Mouse (Mus musculus): Measurements from ENCODE around the gene Mmrn1. TPM values are rescaled to one million over a fixed set of nuclear protein-coding genes. Genes with fewer than 3 reads are reported as not detected.
"Not testable (repeated sequence)": the region's sequence is repeated elsewhere in the genome, so short reads cannot be mapped to it uniquely, and the experiment has no call there.

Mmrn1 gene
- 1 to 10 TPM; 4.0 to 4.7 TPM for total RNA-seq (2021)
- long read RNA-seq, experiment 1, full-length matches to known transcripts: 2 of 2 reads
- long read RNA-seq, experiment 1, partial matches to known transcripts: 0 of 2 reads
- long read RNA-seq, experiment 1, other reads (novel, unspliced or antisense): 0 of 2 reads
- long read RNA-seq, experiment 2, full-length matches to known transcripts: 4 of 4 reads
- long read RNA-seq, experiment 2, partial matches to known transcripts: 0 of 4 reads
- long read RNA-seq, experiment 2, other reads (novel, unspliced or antisense): 0 of 4 reads

GRCm38 (mm10) chr6:60924676-60925075 lies at the start of gene Mmrn1:
Mmrn1 (plus strand) TSS chr6:60924976.
- DNase-seq; intact Hi-C loops (cut with DNase I): not testable (repeated sequence)

- intact Hi-C loops (cut with DNase I): no loop called here
- DNase-seq: no peak
Observed at GRCm38 (mm10) chr6:60880362-60880761, 44.4 kb upstream of the Mmrn1 start.

GRCm38 (mm10) chr6:60881534-60881933 lies 43.2 kb upstream of the Mmrn1 start:
- no peak for DNase-seq
- intact Hi-C loops (cut with DNase I): no loop called here

GRCm38 (mm10) chr6:60907272-60907671 lies 17.5 kb upstream of the Mmrn1 start:
- intact Hi-C loops (cut with DNase I): no loop called here
- DNase-seq: no peak

- DNase-seq: peak in 1 of 2 experiments; percentile 7
- intact Hi-C loops (cut with DNase I): loop anchor here (2.0 kb wide), 1 partner anchor 249 kb away; no protein-coding TSS in a partner anchor
Observed at GRCm38 (mm10) chr6:60931364-60931763, 6.6 kb downstream of the Mmrn1 start.

DNA sequence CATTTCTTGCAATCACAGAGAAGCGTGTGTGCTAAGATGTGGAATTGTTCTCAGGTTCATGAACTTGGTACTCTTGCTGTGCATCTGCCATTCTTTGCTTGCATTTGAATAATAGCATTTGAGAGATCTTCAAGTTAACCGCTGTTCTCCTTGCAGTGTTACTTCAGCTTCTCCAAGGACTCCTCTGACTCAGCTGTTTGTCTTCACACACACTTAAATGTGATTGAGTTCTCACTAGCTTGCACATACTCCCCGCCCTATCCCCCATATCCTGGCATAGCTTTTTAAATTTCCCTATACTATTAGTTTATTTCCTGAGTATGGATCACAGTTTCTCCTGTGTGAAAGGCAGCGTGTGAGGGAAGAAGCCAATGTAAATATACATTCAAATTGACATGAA lies 10.1 kb downstream of the Mmrn1 start:
- intact Hi-C loops (cut with DNase I): no loop called here
- no peak for DNase-seq

DNA sequence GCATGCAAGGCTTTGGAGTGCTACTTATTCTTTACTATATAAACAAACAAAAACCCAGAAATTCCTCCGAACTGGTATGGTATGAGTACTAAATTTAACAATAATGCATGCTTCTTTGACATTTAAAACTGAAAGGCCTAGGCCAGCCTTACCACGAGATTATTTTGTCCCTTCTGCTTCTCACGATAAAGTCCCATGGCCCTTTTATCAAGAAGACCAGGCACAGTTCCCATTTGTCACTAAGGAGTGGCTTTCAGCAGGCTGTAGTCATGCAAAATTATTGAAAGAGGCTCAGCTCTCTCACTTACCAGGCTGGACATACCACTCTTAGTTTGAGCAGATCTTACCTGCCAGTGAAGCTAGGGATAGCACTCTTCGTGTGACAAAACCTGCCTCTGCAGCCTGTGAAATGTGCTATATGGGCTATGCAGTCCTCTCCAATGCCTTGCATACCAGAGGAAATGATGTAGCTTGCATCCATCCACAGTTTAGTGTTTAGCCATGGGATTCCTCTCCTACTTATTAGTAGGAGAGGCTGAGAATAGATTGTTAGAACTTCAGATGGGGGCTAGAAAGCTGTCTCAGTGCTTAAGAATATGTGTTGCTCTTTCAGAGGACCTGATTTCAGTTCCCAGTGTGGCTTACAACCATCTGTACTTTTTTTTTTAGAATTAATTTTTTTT lies 10.8 kb downstream of the Mmrn1 start:
- intact Hi-C loops (cut with DNase I): no loop called here
- no peak for DNase-seq

DNA sequence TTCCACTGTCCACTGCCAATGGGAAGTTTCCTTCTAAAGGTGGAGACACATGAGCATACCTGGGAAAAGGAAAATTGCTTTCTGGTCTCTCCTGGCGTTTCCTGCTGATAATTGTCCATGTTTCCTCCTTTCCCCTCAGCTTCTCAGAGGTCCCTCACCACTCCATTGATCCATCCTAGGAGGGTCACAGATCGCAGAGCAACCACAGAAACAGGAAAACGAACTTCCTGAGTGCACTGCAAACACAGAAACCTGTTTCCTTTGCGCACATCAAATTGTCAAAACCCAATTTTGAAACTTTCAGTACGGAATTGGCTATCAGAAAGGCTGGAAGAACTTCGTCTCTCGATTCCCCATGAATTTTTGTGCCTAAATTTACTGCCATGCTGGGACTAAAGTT lies 19.4 kb downstream of the Mmrn1 start:
- intact Hi-C loops (cut with DNase I): no loop called here

DNA sequence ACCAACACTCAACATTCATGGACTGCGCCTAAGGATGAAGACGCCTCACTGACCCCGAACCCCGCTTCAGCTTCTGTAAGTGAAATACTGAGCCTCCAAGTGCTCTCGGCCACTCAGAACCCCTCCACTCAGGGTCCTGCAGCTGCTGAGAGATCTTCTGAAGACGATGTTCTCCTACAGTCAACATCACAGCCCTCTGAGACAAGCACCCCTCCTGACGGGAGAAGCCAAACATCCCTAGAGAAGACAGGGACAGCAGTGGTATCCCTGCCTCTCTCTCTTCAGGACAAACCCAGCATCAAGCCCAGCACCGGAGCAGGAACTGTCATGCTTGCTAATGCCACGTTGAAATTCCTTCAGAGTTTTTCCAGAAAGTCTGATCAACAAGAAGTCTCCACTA lies 19.8 kb downstream of the Mmrn1 start:
- intact Hi-C loops (cut with DNase I): loop anchor here (5.0 kb wide), 1 partner anchor 262 kb away; no protein-coding TSS in a partner anchor
- DNase-seq: no peak

More for the DNA sequence above, 19.4 kb downstream of the Mmrn1 start:
- no peak for DNase-seq

- intact Hi-C loops (cut with DNase I): no loop called here
- DNase-seq: peak; percentile 9 to 31
Observed at GRCm38 (mm10) chr6:60950415-60950814, 25.6 kb downstream of the Mmrn1 start.

DNA sequence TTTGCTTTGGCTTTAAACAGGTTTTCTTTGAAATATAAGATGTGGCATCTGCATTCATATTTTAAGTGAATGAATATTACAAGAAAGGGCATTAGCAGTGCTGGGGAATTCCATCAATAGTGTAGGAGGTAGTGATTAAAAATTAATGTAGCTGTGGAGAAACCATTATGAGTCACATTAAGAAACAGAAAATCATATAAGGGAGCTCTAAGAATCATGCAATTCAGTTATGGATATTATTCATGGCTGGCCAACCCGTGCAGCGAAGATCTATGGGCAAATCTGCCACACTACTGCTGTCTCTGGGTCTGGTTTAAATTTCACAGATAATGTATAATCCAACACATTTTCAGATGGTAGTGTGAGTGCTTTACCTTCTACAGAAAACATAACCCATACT lies 36.5 kb downstream of the Mmrn1 start:
- no peak for DNase-seq
- intact Hi-C loops (cut with DNase I): no loop called here

DNA sequence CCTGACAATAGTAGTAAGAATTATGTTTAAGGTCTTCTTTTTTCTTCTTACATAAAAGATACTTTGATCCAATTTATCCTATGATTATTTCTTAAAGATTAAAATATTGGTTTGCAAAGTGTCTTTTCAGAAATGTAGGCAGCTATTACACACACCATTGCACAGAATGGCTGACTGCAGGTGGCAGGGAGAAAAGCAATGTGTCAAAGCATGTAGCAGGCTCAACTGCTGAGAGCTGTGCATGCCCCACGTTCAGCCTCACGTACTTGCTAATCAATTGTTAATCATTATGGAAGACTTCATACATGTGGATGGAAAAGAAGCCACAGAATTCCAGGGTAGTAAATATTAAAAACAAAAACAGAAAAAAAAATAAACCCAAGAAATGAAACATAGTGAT lies 37.1 kb downstream of the Mmrn1 start:
- intact Hi-C loops (cut with DNase I): no loop called here
- DNase-seq: no peak

- DNase-seq: no peak
- intact Hi-C loops (cut with DNase I): no loop called here
Observed at GRCm38 (mm10) chr6:60962668-60963067, 37.9 kb downstream of the Mmrn1 start.

- intact Hi-C loops (cut with DNase I): no loop called here
- DNase-seq: no peak
Observed at GRCm38 (mm10) chr6:60963726-60964125, 39.0 kb downstream of the Mmrn1 start.

DNA sequence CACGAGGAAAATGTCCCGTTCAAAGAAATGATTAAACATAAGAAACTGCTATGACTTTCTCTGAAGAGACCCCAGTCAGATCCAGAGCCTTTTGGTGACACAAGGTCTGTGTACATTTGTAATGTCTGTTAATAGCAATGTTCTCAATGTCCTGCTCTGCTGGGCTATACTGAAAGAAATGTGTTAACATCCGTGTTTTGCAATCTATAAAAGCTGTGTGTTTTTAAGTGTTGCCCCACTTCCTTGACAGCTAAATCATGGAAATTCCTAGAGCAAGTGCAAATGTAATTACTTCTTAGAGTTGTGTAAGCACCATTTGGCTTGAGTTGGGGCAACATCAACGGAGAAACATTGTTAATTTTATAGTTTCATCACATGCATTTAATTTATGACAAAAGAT lies 42.2 kb downstream of the Mmrn1 start:
- no peak for DNase-seq
- intact Hi-C loops (cut with DNase I): no loop called here

DNA sequence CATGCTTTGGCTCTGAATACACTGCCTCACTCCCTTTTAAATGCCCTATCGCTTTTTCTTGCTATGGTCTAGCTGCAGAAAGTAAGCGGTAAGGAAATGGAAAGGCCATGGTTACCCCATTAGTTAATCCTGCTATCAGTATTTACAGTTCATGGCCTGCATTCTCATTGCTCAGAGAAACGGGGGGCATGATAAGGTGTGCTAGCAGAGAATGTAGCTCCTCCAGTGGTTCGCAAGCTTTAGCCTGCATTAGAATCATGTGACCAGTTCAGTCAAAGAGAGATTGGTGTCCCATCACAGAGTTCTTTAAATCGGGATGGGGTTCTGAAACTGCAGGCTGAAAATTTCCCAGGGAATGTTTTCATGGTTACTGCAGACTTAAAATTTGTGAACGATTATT lies 44.6 kb downstream of the Mmrn1 start:
- DNase-seq: no peak
- intact Hi-C loops (cut with DNase I): no loop called here

DNA sequence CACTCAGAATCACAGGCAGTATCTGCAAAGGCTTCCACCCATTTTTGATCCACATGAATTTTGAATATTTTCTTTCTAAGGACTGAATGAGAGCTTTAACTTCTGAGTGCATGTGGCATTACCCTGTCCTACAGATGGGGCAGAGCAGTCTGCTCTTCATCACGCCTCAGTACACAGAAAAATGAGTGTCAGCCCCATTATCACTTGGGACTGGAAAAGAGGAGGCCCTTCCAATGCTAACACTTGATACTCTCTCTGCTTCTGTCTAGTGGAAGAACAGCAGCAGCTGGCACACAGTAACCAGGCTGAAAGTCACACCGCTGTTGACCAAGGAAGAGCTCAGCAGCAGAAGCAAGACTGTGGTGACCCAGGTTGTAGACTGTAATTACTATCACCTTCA lies 46.0 kb downstream of the Mmrn1 start:
- DNase-seq: no peak

DNA sequence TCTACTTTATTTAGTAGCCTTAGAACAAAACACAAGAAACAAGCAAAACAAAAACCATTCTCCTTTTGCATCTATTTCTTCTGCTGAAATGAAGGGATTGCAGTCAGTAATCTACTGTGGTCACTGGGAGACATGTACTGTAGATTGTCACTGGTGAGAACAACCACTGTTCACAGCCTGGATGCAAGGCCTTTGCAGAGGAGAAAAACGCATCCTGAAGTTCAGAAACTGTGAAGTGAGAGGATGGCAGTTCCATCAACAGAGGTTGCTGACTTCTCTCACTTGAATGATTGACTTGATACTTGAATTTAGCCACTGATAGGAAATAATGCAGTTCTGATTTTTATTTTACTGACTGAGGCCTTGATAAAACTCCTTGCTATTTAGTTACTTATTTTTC lies 53.8 kb downstream of the Mmrn1 start:
- intact Hi-C loops (cut with DNase I): no loop called here
- DNase-seq: no peak

More for the DNA sequence above, 46.0 kb downstream of the Mmrn1 start:
- intact Hi-C loops (cut with DNase I): no loop called here

DNA sequence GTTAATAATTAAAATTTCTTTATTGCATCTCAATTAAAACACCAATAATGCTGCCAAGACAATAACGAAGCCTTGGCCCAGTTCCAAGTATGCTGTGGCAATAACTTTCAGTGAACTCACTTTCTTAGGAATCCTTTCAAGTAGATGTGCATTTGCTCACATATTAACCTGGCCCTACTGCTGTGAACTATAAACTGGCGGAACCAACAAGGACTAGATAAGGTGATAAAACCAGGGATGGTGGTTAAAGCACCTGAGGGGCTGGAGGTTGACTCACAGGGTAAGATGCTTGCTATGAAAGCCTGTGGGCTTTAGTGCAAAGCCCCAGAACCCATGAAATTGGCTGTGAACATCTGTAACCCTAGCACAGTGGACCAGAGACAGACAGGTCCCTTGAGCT lies 54.3 kb downstream of the Mmrn1 start:
- intact Hi-C loops (cut with DNase I): no loop called here
- no peak for DNase-seq

DNA sequence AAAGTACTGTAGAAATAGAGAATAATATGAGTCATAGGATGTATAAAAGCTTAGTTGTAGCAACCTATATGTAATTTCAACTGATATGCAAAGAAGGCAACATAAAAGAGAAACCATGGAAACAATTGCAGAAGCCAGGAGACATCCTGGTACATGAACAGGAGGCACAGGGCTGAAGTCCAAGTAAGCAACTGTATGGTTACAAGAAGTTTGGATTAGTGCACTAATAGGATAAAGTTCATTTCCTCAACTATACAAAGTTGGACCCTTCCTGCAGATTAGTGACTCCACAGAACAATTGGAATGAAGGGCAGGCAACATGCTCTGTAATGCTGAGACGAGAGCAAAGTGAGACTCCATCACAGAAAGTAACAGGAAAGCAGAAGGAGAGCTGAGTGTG lies 59.6 kb downstream of the Mmrn1 start:
- intact Hi-C loops (cut with DNase I): no loop called here
- DNase-seq: no peak

DNA sequence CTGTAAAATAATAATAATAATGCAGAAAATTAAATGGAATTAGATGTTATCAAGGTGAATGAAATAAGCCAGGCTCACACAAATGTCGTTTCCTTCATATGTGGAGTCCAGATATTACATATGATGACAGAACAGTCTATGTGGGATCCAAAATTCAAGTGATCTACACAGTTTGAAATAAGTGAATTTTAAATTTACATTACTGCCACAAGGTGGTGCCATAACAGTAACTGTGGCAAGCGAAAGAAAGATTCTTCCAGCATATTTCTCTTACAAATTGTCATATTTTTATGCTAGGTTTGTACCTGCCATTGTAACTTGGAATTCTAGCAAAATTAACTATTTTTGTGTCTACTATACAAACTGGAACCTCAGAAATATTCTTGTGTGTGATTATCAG lies 61.1 kb downstream of the Mmrn1 start:
- intact Hi-C loops (cut with DNase I): loop anchor here (2.0 kb wide), 1 partner anchor 315 kb away; no protein-coding TSS in a partner anchor
- DNase-seq: no peak

- intact Hi-C loops (cut with DNase I): loop anchor here (2.0 kb wide), 1 partner anchor 314 kb away; no protein-coding TSS in a partner anchor
Observed at GRCm38 (mm10) chr6:60986914-60987313, 62.1 kb downstream of the Mmrn1 start.

More at GRCm38 (mm10) chr6:60986914-60987313, 62.1 kb downstream of the Mmrn1 start:
- no peak for DNase-seq
